Mouse (Mus musculus): ENCODE data around the gene Lgals9.

- peak; percentile 81; the same call in 1 of the 2 replicates for TF ChIP-seq CTCF (IDR thresholded peaks at IDR 0.05; ENCODE audit: extremely low read depth, insufficient read depth, insufficient read length, insufficient replicate concordance)
- TF ChIP-seq POLR2A (IDR thresholded peaks at IDR 0.05; ENCODE audit: low read depth, low read length), result no peak
Measured at GRCm38 (mm10) chr11:78956260-78956659, 28.5 kb downstream of the Lgals9 start.
